15 mouse cellular contexts compared by ENCODE assay signal in the genomic region with DNA sequence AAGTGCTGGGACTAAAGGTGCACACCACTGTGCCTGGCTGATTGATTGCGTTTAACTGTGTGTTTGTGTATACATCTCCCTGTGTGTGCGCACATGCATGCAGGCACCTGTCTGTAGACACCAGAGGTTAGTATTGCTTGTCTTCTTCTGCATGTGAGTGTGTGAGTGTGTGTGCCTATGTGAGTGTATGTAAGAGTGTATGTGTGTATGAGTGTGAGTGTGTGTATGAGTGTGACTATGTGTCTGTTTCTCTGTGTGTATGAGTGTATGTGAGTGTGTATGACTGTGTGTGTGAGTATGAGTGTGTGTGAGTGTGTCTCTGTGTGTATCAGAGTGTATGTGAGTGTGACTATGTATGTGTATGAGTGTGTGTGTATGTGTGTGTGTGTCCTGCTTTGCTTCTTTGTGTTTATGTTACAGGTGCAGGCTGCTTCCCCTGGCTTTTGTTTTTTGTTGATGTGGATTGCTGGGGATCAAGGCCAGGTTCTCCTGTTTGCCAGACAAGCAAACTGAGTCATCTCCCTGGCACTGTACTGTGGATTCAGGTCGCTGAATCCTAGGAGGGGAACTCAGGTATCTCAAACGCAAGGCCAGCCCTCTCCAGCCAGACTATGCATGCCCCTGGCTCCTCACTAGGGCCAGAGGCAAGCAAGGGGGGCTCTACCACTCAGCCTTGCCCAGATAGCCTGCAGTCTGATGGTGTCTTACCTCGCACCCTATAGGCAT. TPM values are rescaled to one million over a fixed set of nuclear protein-coding genes. Genes with fewer than 3 reads are reported as not detected.
DNase-seq lines count a peak whose midpoint lies in the region; ATAC-seq and TF ChIP-seq lines count a peak whose summit lies in the region.
"Had no signal": no experiment of that assay in that cellular context is flagged by ENCODE, and none has a peak within 500 bp of the region (broad histone marks: within the 10 kb centered on the region; RNA-seq: fewer than 3 reads in every experiment).

No protein-coding gene starts in this region.

- WGBS in heart, adult 2 months, result 75% methylated on average over 5 of the region's 5 CpGs
- 78% methylated on average over 5 of the region's 5 CpGs for WGBS in kidney, embryonic 15.5 days

- peak overlapping the region; percentile 64 for H3K27ac ChIP-seq in heart, adult 2 months
- H3K27ac ChIP-seq in kidney, embryonic 15.5 days, result peak overlapping the region; percentile 23; the same call in 1 of the 2 replicates
- peak overlapping the region; percentile 41; the same call in 1 of the 2 replicates for H3K27ac ChIP-seq in ES-Bruce4 (ENCODE audit: insufficient read depth, low read length)
- H3K27ac ChIP-seq: midbrain, embryonic 12.5 days; neural tube, embryonic 12.5 days; stomach, postnatal 0 days had no signal

- no peaks in the 10 kb centered on the region for H3K27me3 ChIP-seq in heart, adult 2 months (ENCODE audit: control insufficient read depth, insufficient read depth, low read length)
- H3K27me3 ChIP-seq in kidney, embryonic 15.5 days, result no peaks in the 10 kb centered on the region
- H3K27me3 ChIP-seq in ES-Bruce4 (ENCODE audit: control insufficient read depth, insufficient read depth, low read length, poor library complexity, severe bottlenecking), result no peaks in the 10 kb centered on the region
- H3K27me3 ChIP-seq in Patski, result no peaks in the 10 kb centered on the region
- H3K27me3 ChIP-seq: midbrain, embryonic 12.5 days; neural tube, embryonic 12.5 days had no signal

- no peak for TF ChIP-seq CTCF in heart, adult 2 months (IDR thresholded peaks at IDR 0.05)
- TF ChIP-seq CTCF in ES-Bruce4 (IDR thresholded peaks at IDR 0.05; ENCODE audit: low read depth, low read length) (no peak), Patski (IDR thresholded peaks at IDR 0.05) (no peak)

- no peaks in the 10 kb centered on the region for H3K79me2 ChIP-seq in heart, adult 2 months (replicated peaks; ENCODE audit: control insufficient read depth, insufficient read depth, low read length)

- POLR2A ChIA-PET in Patski (lab: Charles Lee), result no interaction called here

- no peak overlapping the region for H3K9ac ChIP-seq in heart, adult 2 months (ENCODE audit: low read depth, low read length)
- H3K9ac ChIP-seq in kidney, embryonic 15.5 days, result no peak overlapping the region
- H3K9ac ChIP-seq in ES-Bruce4 (ENCODE audit: low read depth, poor library complexity, severe bottlenecking), result no peak overlapping the region
- H3K9ac ChIP-seq: midbrain, embryonic 12.5 days; neural tube, embryonic 12.5 days had no signal

- no peak for ATAC-seq in kidney, embryonic 15.5 days (replicated peaks; ENCODE audit: low FRiP score)
- ATAC-seq in Patski, result peak; percentile 15

- no peak overlapping the region for H3K4me3 ChIP-seq in heart, adult 2 months
- no peak overlapping the region for H3K4me3 ChIP-seq in kidney, embryonic 15.5 days (replicated peaks)
- no peak overlapping the region for H3K4me3 ChIP-seq in ES-Bruce4 (ENCODE audit: low read depth, low read length)
- H3K4me3 ChIP-seq: midbrain, embryonic 12.5 days; neural tube, embryonic 12.5 days had no signal

- H3K36me3 ChIP-seq in heart, adult 2 months (ENCODE audit: control insufficient read depth, insufficient read depth, low read length), result no peaks in the 10 kb centered on the region
- no peaks in the 10 kb centered on the region for H3K36me3 ChIP-seq in kidney, embryonic 15.5 days
- no peaks in the 10 kb centered on the region for H3K36me3 ChIP-seq in ES-Bruce4 (ENCODE audit: control insufficient read depth, insufficient read depth, low read length, poor library complexity, severe bottlenecking)
- H3K36me3 ChIP-seq: midbrain, embryonic 12.5 days; neural tube, embryonic 12.5 days had no signal

- intact Hi-C loops in heart, adult 2 months (cut with DNase I), result no loop called here
- intact Hi-C loops in heart, postnatal 36 days (cut with DNase I), result no loop called here
- intact Hi-C loops in left cerebral cortex, postnatal 25 days (cut with DNase I), result no loop called here
- intact Hi-C loops in gastrocnemius, postnatal 36 days (cut with DNase I), result no loop called here

- DNase-seq in heart, adult 2 months, result no peak
- no peak for DNase-seq in heart, postnatal 36 days
- no peak for DNase-seq in kidney, adult 18-20 months
- no peak for DNase-seq in Patski (ENCODE audit: low read depth, low spot score)
- DNase-seq in left cerebral cortex, postnatal 25 days (ENCODE audit: low spot score in 2 of 2), result no peak
- DNase-seq in gastrocnemius, postnatal 36 days, result no peak
- DNase-seq: adrenal gland, postnatal 14 days; layer of hippocampus, adult 9-11 months; left cerebral cortex, postnatal 4 days; spleen, adult 18-20 months had no signal

- no peaks in the 10 kb centered on the region for H3K9me3 ChIP-seq in kidney, embryonic 15.5 days (replicated peaks)
- H3K9me3 ChIP-seq in ES-Bruce4 (replicated peaks; ENCODE audit: control insufficient read depth, insufficient read depth, low read length, poor library complexity, severe bottlenecking), result 0 out of 2 replicates have a peak, but pooled peaks cover 4% of the 10 kb centered on the region

- TF ChIP-seq EP300 in heart, adult 2 months (IDR thresholded peaks at IDR 0.05; ENCODE audit: insufficient read depth, low read depth, low read length), result no peak
- TF ChIP-seq EP300 in ES-Bruce4 (IDR thresholded peaks at IDR 0.05; ENCODE audit: insufficient read depth, low read depth, low read length), result no peak

- no peak for TF ChIP-seq POLR2A in heart, adult 2 months (IDR thresholded peaks at IDR 0.05; ENCODE audit: insufficient read depth, low read depth, low read length)
- TF ChIP-seq POLR2A in ES-Bruce4 (IDR thresholded peaks at IDR 0.05; ENCODE audit: insufficient read depth, low read length), result no peak

- H3K4me1 ChIP-seq in heart, adult 2 months (ENCODE audit: control insufficient read depth, insufficient read depth, low read length), result peaks cover 6% of the 10 kb centered on the region
- peaks cover 11% of the 10 kb centered on the region; the same call in 1 of the 2 replicates for H3K4me1 ChIP-seq in kidney, embryonic 15.5 days
- H3K4me1 ChIP-seq in ES-Bruce4 (ENCODE audit: control insufficient read depth, insufficient read depth, low read length), result peaks cover 2% of the 10 kb centered on the region
- H3K4me1 ChIP-seq: neural tube, embryonic 12.5 days had no signal

- in situ Hi-C loops in Patski (cut with MboI; ENCODE audit: low pct_unique_long_range_greater_than_20kb), result no loop called here

- H3K4me2 ChIP-seq in kidney, embryonic 15.5 days, result no peak overlapping the region
- H3K4me2 ChIP-seq: midbrain, embryonic 12.5 days; neural tube, embryonic 12.5 days had no signal

- CTCF ChIA-PET in Patski (lab: Charles Lee), result interaction anchor here (1.2 kb wide), 1 partner anchor 12 kb away, joined by 3 read pairs; no protein-coding TSS in a partner anchor

RNA-seq across cellular contexts. Expression of a gene that starts 13.4 kb away (rescaled TPM):
- total RNA-seq in heart, adult 2 months (2021), result 10 to 100 TPM; 25.9 to 33.8 TPM
- polyA plus RNA-seq in heart, adult 2 months (2012; rRNA removed), result 87.9 and 92.7 TPM in 2 replicates
- 10 to 100 TPM; 31.0 to 39.1 TPM for total RNA-seq in heart, postnatal 36 days (2021)
- 36.8 and 46.3 TPM in 2 replicates for polyA plus RNA-seq in kidney, embryonic 15.5 days (2015; fragmentation: Nextera tagmentation; extraction: Ambion mirVana)
- polyA plus RNA-seq in ES-Bruce4 (2011; ENCODE audit: insufficient read depth, insufficient read length, low read depth, missing spikeins), result 74.9 and 80.8 TPM in 2 replicates
- 36.1 TPM for polyA plus RNA-seq in Patski (2021)
- total RNA-seq in left cerebral cortex, postnatal 25 days (2021), result 10 to 100 TPM; 15.7 to 16.3 TPM
- 10 to 100 TPM; 10.1 to 12.5 TPM for total RNA-seq in gastrocnemius, postnatal 36 days (2021)

RNA-seq across cellular contexts. Expression of a gene that starts 30.5 kb away (rescaled TPM):
- total RNA-seq in heart, adult 2 months (2021), result not detected
- 0.41 and 2.4 TPM in 2 replicates for polyA plus RNA-seq in heart, adult 2 months (2012; rRNA removed)
- not detected for total RNA-seq in heart, postnatal 36 days (2021)
- polyA plus RNA-seq in kidney, embryonic 15.5 days (2015; fragmentation: Nextera tagmentation; extraction: Ambion mirVana), result 4.3 and 4.9 TPM in 2 replicates
- not detected in 2 replicates for polyA plus RNA-seq in ES-Bruce4 (2011; ENCODE audit: insufficient read depth, insufficient read length, low read depth, missing spikeins)
- 15.2 TPM for polyA plus RNA-seq in Patski (2021)
- not detected for total RNA-seq in left cerebral cortex, postnatal 25 days (2021)
- total RNA-seq in gastrocnemius, postnatal 36 days (2021), result not detected
- total RNA-seq: left cerebral cortex, postnatal 4 days had no signal

RNA-seq across cellular contexts. Expression of a gene that starts 52.2 kb away (rescaled TPM):
- 10 to 100 TPM; 12.4 to 13.5 TPM for total RNA-seq in heart, adult 2 months (2021)
- 22.8 and 27.6 TPM in 2 replicates for polyA plus RNA-seq in heart, adult 2 months (2012; rRNA removed)
- total RNA-seq in heart, postnatal 36 days (2021), result 10 to 100 TPM; 12.4 to 13.4 TPM
- 11.0 and 11.3 TPM in 2 replicates for polyA plus RNA-seq in kidney, embryonic 15.5 days (2015; fragmentation: Nextera tagmentation; extraction: Ambion mirVana)
- polyA plus RNA-seq in ES-Bruce4 (2011; ENCODE audit: insufficient read depth, insufficient read length, low read depth, missing spikeins) (5.7 and 7.8 TPM in 2 replicates), Patski (2021) (22.1 TPM)
- 10 to 100 TPM; 15.4 to 17.5 TPM for total RNA-seq in left cerebral cortex, postnatal 25 days (2021)
- total RNA-seq in gastrocnemius, postnatal 36 days (2021), result 1 to 10 TPM; 2.3 to 4.1 TPM
